In the genomic region with DNA sequence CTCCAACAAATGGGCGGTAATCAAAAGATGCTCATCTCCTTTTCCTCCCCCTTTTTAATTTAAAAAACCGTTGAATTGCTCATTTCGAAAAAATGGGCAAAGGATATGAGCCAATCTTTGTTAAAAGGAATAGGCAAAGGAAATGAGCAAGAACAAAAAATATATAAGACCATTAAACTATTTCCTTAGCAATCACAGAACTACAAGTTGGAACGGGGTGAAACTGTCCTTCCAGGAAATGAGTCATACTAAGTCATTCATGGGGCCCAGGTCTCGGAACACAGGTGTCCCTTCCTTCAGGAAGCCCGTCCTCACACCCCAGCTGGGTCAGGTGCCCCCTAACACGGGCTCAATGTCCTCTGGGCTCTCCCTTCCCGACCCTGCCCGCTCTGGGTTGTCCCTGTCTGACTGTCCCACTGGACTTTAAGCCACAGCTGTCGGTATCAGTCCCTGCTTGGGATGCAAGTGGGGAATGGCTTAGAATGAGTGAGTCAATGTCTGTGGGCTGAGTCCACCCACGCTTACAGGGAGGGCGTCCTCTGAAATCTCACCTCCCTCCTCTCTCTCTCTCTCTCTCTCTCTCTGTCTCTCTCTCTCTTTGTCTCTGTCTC, we compare ENCODE assay signal across 8 mouse cellular contexts. TPM values are rescaled to one million over a fixed set of nuclear protein-coding genes. Genes with fewer than 3 reads are reported as not detected.
DNase-seq lines count a peak whose midpoint lies in the region; ATAC-seq and TF ChIP-seq lines count a peak whose summit lies in the region.

A gene (plus strand): TSS at position 542 of the 611 bp plus-strand sequence.

- peak; percentile 0; the same call in 1 of the 2 replicates for ATAC-seq in hindbrain, embryonic 14.5 days (ENCODE audit: low FRiP score)
- no peak for ATAC-seq in liver, embryonic 15.5 days (ENCODE audit: insufficient read depth)

- peak within 1 kb of the TSS; percentile 92 for H3K4me2 ChIP-seq in hindbrain, embryonic 14.5 days (replicated peaks)
- H3K4me2 ChIP-seq in liver, embryonic 15.5 days: peak within 1 kb of the TSS; percentile 88

- 13% methylated on average over 12 of the region's 12 CpGs for WGBS in lung, adult 2 months
- 26% methylated on average over 12 of the region's 12 CpGs for WGBS in hindbrain, embryonic 14.5 days
- WGBS in liver, embryonic 15.5 days (ENCODE audit: insufficient replicate concordance): 15% methylated on average over 12 of the region's 12 CpGs

- DNase-seq in lung, adult 2 months: peak; percentile 16
- DNase-seq in lung, postnatal 36 days: no peak
- no peak for DNase-seq in adrenal gland, postnatal 14 days
- no peak for DNase-seq in gastrocnemius, adult 2 months
- no peak for DNase-seq in hindbrain, embryonic 14.5 days (ENCODE audit: low spot score)
- DNase-seq in thymus, postnatal 14 days: peak; percentile 40
- DNase-seq in MN1 (ENCODE audit: low spot score): no peak

- TF ChIP-seq CTCF in lung, adult 2 months (IDR thresholded peaks at IDR 0.05; ENCODE audit: insufficient read depth, low read length): no peak
- TF ChIP-seq CTCF in gastrocnemius, adult 2 months (IDR thresholded peaks at IDR 0.05): no peak

- intact Hi-C loops in gastrocnemius, adult 2 months (cut with DNase I): no loop called here

- H3K27me3 ChIP-seq in hindbrain, embryonic 14.5 days (ENCODE audit: control insufficient read depth, insufficient read depth, low read length): peaks cover 15% of the 10 kb centered on the region
- H3K27me3 ChIP-seq in liver, embryonic 15.5 days: peaks cover 50% of the 10 kb centered on the region

- H3K36me3 ChIP-seq in hindbrain, embryonic 14.5 days (replicated peaks; ENCODE audit: control insufficient read depth, insufficient read depth): peaks cover 13% of the 10 kb centered on the region
- H3K36me3 ChIP-seq in liver, embryonic 15.5 days (replicated peaks): no peaks in the 10 kb centered on the region

- peak within 1 kb of the TSS; percentile 72 for H3K9ac ChIP-seq in hindbrain, embryonic 14.5 days
- peak within 1 kb of the TSS; percentile 41 for H3K9ac ChIP-seq in liver, embryonic 15.5 days

- H3K4me1 ChIP-seq in lung, adult 2 months (ENCODE audit: control insufficient read depth, insufficient read depth, low read length): peaks cover 14% of the 10 kb centered on the region
- H3K4me1 ChIP-seq in hindbrain, embryonic 14.5 days (replicated peaks; ENCODE audit: control insufficient read depth, insufficient read depth, low read length): peaks cover 27% of the 10 kb centered on the region
- H3K4me1 ChIP-seq in liver, embryonic 15.5 days (replicated peaks): peaks cover 41% of the 10 kb centered on the region

- TF ChIP-seq POLR2A in lung, adult 2 months (IDR thresholded peaks at IDR 0.05; ENCODE audit: borderline replicate concordance, extremely low read depth, low read depth, low read length): no peak

- peak within 1 kb of the TSS; percentile 94 for H3K27ac ChIP-seq in gastrocnemius, adult 2 months
- peak within 1 kb of the TSS; percentile 90 for H3K27ac ChIP-seq in hindbrain, embryonic 14.5 days
- H3K27ac ChIP-seq in liver, embryonic 15.5 days (replicated peaks): peak within 1 kb of the TSS; percentile 69; the same call in 1 of the 2 replicates

- no peaks in the 10 kb centered on the region for H3K9me3 ChIP-seq in hindbrain, embryonic 14.5 days (ENCODE audit: control insufficient read depth, low read length)
- H3K9me3 ChIP-seq in liver, embryonic 15.5 days (replicated peaks): no peaks in the 10 kb centered on the region

- peak within 1 kb of the TSS; percentile 96 for H3K4me3 ChIP-seq in lung, adult 2 months (replicated peaks; ENCODE audit: extremely low read depth, low read depth, low read length)
- H3K4me3 ChIP-seq in gastrocnemius, adult 2 months: peak within 1 kb of the TSS; percentile 90
- H3K4me3 ChIP-seq in hindbrain, embryonic 14.5 days (replicated peaks; ENCODE audit: low read length): peak within 1 kb of the TSS; percentile 60
- peak within 1 kb of the TSS; percentile 69 for H3K4me3 ChIP-seq in liver, embryonic 15.5 days (replicated peaks)

RNA-seq across cellular contexts. Expression of the gene that starts here (rescaled TPM):
- polyA plus RNA-seq in lung, adult 2 months (2012; rRNA removed): 38.7 and 46.6 TPM in 2 replicates
- total RNA-seq in adrenal gland, postnatal 14 days (2021): 37.1 and 46.7 TPM in 2 replicates
- 10 to 100 TPM; 28.1 to 30.4 TPM for total RNA-seq in gastrocnemius, adult 2 months (2021)
- polyA plus RNA-seq in hindbrain, embryonic 14.5 days (2014; fragmentation: Nextera tagmentation; extraction: Ambion mirVana): 82.6 and 86.1 TPM in 2 replicates
- polyA plus RNA-seq in liver, embryonic 15.5 days (2015; fragmentation: Nextera tagmentation; extraction: Ambion mirVana): 14.0 and 14.5 TPM in 2 replicates

Comparison
In these comparisons a context has a peak if more than half of its experiments do, and no peak if none do; other contexts are left out.
1. DNase-seq: peak in lung, adult 2 months (single experiment) and thymus, postnatal 14 days (single experiment); none in lung, postnatal 36 days (single experiment), adrenal gland, postnatal 14 days (single experiment), gastrocnemius, adult 2 months (single experiment), hindbrain, embryonic 14.5 days (single experiment) and MN1 (single experiment).
2. Peak in every context shown above with its lines, with median percentiles within 50 percentile points of each other: H3K4me3 ChIP-seq and H3K27ac ChIP-seq.